Mouse (Mus musculus) induced T-regulatory cell, adult 2 months (primary cell): ENCODE results near the gene Inka2.
"Not testable (repeated sequence)": the region's sequence is repeated elsewhere in the genome, so short reads cannot be mapped to it uniquely, and the experiment has no call there.

Experiments
- DNase-seq: peaks from one replicate; pipeline ENCODE4 v3.0.0-alpha.2; 2012; ENCODE audit warnings: low read depth

Gene Inka2

DNA sequence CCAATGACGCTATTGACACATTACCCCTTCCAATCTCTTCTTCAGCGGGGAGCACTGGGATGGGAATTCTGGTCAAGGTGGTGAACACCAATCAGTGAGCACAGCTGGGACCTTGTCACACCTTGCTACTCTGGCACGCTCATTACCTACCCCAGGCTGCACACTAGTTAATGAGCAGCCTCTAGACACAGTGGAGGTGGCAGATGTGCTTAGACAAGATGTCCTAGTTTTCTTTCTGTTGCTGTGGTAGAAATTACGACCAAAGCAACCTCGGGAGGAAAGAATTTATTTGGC, 7.3 kb upstream of the Inka2 start:
- DNase-seq = no peak

- DNase-seq = no peak
These were observed 6.1 kb upstream of the Inka2 start for GRCm38 (mm10) chr3:105698311-105698710.

DNA sequence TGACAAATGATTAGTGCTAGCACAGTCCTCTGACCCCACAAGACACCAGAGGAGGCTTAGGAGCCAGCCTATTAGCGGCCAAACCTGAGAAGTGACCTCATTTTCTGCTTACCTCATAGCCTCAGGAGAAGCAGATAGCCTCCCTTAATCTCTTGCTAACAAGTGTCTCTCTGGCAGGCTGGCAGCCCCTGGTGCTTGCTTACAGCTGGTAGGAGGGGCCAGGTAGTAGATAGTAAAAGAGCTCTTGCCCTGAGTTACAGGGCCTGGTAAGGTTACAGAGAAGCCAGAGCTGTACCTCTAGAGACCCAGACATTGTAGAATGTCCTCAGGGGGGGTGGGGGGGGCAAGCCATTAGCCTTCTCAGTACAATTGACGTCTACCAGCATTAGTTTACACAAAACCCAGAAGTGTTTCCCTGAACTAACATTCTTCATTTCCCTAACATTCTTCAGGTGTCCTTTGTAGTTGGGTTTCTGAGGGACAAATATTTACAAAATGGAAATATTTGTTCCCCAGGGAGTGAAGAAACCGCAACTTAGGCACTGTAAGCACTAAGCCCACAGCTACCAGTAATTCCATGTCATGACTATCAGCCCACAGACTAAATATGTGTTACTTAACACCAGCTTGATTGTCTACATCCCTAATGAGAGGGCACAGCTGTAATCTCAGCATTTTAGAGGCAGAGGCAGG, 5.0 kb upstream of the Inka2 start:
- DNase-seq = no peak

DNA sequence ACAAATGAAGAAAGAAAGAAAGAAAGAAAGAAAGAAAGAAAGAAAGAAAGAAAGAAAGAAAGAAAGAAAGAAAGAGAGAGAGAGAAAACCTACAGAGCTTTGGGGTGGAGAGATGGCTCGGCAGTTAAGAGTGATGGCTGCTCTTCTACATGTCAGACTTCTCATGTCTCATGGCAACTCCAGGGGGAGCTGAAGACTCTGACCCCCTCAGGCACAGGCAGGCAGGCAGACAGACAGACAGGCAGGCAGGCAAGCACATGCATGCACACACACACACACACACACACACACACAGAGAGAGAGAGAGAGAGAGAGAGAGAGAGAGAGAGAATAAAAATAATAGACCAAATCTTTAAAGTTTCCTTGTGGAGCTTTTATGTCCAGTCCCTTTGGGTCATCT, 3.6 kb upstream of the Inka2 start:
- not testable (repeated sequence) for DNase-seq

GRCm38 (mm10) chr3:105701399-105701798, 3.0 kb upstream of the Inka2 start:
- no peak for DNase-seq

- DNase-seq = no peak
These were observed 828 bp upstream of the Inka2 start for GRCm38 (mm10) chr3:105703571-105703970.

DNA sequence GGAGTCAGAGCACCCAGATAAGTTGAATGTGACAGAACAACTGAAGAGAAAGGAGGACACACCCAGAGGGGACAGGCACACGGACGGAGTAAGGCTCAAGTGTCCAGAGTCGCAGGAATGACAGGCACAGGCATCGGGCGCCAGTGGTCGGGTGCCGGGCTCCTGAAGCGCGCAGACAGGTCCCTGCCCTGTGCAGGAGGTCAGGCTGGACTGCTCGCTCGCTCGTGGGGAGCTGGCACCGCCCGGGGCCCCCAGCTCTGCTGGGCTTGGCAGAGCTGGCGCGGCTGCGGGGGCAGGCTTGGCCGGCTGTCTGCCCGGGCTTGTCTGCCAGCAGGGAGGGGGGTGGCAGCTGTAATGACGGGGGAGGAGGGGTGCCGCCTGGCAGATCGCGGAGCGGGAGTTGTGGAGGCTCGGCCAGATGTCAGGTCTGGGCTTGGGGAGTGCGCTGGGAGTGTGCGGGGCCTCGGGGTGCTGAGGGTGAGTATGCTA, 706 bp downstream of the Inka2 start:
- DNase-seq = no peak

DNA sequence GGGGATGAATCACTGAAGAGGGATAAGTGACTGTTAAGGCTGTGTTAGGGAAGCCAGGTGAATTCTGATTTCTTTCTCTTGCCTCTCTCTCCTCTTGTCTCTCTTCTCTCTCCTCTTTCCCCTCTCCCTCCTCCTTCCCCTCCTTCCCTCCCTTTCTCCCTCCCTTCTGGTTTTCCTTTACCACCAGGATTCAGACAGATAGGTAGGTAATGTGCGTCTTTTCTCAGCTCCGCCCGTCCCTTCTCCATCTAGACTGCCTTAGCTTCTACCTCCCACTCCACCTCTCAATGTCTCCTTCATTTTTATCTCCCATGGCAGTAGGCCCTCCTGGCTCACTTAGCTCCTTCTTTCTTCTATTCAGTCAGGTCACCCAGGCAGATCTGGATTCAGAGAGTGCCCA, 1.2 kb downstream of the Inka2 start:
- DNase-seq = no peak

- DNase-seq = no peak
These were observed 2.1 kb downstream of the Inka2 start for GRCm38 (mm10) chr3:105706366-105707020.

DNA sequence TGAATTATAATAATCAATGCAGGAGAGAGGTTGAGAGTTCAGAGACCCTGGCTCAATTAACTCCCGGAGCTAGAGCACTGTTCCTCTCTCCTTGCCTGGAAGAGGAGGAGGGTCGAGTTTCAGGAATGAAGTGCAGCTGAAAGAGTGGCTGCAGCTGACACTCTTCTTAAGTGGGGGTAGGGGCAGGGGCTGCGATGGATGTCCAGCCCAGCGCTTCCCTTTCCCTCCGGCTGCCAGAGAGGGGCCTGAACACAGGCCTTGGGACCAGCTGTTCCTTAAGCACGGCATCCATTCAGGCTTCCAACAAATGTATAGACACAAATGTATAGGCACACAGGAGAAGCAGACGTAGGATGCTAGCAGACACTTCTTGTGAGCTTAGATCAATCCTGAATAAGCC, 3.2 kb downstream of the Inka2 start:
- no peak for DNase-seq

DNA sequence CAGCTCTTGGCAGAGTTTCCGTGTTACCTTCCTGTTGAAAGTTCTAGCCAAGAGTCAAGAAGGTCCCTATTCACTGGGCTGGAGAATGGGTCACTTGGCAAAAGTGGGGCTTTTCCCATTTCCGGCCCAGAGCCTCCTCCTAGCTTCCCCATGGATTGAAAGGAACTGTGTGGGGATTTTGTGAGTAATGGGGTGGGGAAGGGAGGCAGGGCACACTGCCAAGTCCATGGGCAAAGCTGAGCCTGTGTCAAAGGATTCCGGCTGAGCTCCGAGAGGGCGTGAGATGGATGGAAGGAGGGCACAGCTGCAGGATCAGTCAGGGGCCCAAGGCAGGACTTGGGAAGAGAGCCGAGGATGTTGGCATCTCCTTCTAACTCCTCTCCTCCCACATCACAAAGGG, 5.8 kb downstream of the Inka2 start:
- DNase-seq = no peak

GRCm38 (mm10) chr3:105711741-105712140, 7.3 kb downstream of the Inka2 start:
- DNase-seq = no peak

GRCm38 (mm10) chr3:105712827-105713226, 8.4 kb downstream of the Inka2 start:
- DNase-seq = no peak

DNA sequence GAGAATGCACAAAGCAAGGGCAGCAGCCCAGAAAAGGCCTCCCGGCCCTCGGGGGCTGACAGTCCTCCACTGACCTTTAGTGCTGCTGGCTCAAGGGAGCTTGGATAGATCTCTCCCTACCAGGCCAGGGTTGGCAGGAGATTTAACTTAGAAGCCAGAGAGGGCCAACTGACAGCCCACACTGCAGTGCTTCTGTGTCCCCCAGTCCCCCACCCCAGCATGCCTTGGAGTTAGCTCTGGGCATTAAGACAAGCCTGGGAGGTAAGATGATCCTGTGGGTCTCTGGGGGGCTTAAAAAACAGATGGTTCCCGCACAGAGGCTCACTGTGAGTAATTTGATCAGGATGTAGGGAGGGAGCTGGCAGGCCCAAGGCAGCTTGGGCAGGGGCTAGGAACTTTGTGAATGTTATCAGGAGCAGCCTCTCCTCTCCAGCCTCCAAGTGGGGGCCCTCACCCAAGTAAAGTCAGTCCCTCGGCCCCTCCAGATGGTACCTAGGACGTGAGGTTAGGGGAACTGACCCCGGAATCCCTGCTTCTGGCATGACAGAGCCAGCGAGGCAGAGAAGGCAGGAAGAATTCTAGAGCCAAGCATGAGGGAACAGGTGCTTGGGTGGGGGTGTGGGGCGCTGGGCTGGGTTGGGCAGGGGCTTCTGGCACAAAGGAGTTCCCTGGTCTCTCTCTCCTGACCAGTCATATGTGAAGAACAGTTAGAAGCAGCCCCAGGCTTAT, 9.9 kb downstream of the Inka2 start:
- no peak for DNase-seq

- no peak for DNase-seq
These were observed 10.4 kb downstream of the Inka2 start for GRCm38 (mm10) chr3:105714820-105715167.

DNA sequence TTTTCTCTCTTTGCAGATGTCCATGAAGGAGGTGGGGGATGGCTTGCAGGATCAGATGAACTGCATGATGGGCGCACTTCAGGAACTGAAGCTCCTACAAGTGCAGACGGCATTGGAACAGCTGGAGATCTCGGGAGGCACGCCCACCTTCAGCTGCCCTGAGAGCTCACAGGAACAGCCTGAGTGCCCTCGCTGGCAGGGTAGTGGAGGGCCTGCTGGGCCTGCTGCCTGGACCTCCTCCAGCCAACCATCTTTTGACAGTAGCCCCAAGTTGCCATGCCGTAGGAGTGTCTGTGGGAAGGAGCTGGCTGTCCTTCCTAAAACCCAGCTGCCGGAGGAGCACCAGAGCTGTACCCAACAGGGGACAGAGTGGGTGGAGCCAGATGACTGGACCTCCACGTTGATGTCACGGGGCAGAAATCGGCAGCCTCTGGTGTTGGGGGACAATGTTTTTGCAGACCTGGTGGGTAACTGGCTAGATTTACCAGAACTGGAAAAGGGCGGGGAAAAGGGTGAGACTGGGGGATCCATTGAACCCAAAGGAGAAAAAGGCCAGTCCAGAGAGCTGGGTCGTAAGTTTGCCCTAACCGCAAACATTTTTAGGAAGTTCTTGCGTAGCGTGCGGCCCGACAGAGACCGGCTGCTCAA, 12.1 kb downstream of the Inka2 start:
- no peak for DNase-seq

GRCm38 (mm10) chr3:105717856-105718555, 13.6 kb downstream of the Inka2 start:
- DNase-seq = no peak

GRCm38 (mm10) chr3:105718746-105719145, 14.3 kb downstream of the Inka2 start:
- no peak for DNase-seq

DNA sequence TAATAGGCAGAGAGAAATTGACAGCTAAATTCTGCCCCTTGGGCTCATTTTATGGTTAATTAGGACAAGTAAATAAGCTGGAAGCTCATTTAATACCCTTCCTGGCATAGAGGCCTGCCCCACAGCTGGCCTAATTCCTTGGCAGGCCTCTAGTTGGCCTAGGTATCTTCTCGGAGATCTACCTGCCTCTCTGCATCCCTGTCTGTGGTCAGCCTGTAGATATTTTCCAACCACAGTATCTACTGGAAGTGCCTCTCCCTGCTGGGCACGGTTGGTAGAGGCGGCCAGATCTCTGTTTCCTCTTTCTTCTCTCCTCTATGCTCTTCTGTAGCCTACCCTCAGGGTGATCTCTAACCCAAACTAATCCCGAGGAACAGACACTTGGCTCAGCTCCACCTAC, 15.6 kb downstream of the Inka2 start:
- DNase-seq = no peak

- no peak for DNase-seq
These were observed 16.1 kb downstream of the Inka2 start for GRCm38 (mm10) chr3:105720514-105720913.

- no peak for DNase-seq
These were observed 17.3 kb downstream of the Inka2 start for GRCm38 (mm10) chr3:105721681-105722201.

DNA sequence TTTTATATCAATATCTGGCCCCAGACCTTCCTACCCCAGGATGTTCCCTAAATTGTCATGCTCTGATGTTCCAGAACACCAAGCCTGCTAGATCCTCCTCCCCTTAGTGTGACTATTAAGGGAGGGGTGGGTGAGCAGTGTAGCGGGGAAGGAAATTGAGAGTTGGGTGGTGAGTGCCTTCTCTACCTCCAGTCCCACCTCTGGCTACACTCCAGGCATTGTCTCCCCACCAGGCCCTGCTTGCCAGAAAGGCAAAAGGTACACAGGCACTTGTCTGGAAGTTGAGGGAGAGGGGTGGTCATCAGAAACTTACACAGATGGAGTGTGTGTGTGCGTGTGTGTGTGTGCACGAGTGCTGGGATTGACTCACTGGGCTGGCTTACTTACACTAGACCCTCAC, 18.1 kb downstream of the Inka2 start:
- no peak for DNase-seq
